Mouse (Mus musculus) spleen, adult 2 months (tissue): Measurements from ENCODE around the gene Mpp3.

Experiments used
- CTCF ChIP-seq: fragments of 200-500 bp; IDR thresholded peaks from 2 replicates; pipeline ENCODE4 v1.5.1; 2011; ENCODE audit warnings: mild to moderate bottlenecking, inconsistent platforms; ENCODE audit not compliant: insufficient read depth, insufficient read length, insufficient replicate concordance; ENCODE audit errors: extremely low read depth
- POLR2A ChIP-seq: fragments of 200-500 bp; IDR thresholded peaks from 2 replicates; pipeline ENCODE4 v1.6.1; 2011; ENCODE audit warnings: low read depth, low read length, inconsistent platforms

- TF ChIP-seq POLR2A (no peak), CTCF (no peak)
Observed at GRCm38 (mm10) chr11:102068969-102069368, 40.7 kb upstream of the Mpp3 start.
